15 mouse cellular contexts compared by ENCODE assay signal in genomic region chr9:43070153-43070552, GRCm38 (mm10). TPM values are rescaled to one million over a fixed set of nuclear protein-coding genes. Genes with fewer than 3 reads are reported as not detected.
DNase-seq lines count a peak whose midpoint lies in the region; ATAC-seq and TF ChIP-seq lines count a peak whose summit lies in the region.
"Had no signal": no experiment of that assay in that cellular context is flagged by ENCODE, and none has a peak within 500 bp of the region (broad histone marks: within the 10 kb centered on the region; RNA-seq: fewer than 3 reads in every experiment).

No protein-coding gene starts in this region.

- H3K9me3 ChIP-seq in CH12.LX (replicated peaks; ENCODE audit: low read length): no peaks in the 10 kb centered on the region
- H3K9me3 ChIP-seq in hindbrain, embryonic 11.5 days (ENCODE audit: control insufficient read depth, low read length): no peaks in the 10 kb centered on the region
- H3K9me3 ChIP-seq in midbrain, embryonic 13.5 days: no peaks in the 10 kb centered on the region
- H3K9me3 ChIP-seq: kidney, embryonic 15.5 days; liver, embryonic 13.5 days had no signal

- TF ChIP-seq RAD21 in CH12.LX (IDR thresholded peaks at IDR 0.05; ENCODE audit: low read depth, low read length): no peak

- H3K27me3 ChIP-seq in CH12.LX (replicated peaks): no peaks in the 10 kb centered on the region
- no peaks in the 10 kb centered on the region for H3K27me3 ChIP-seq in hindbrain, embryonic 11.5 days (ENCODE audit: control insufficient read depth, insufficient read depth, low read length)
- H3K27me3 ChIP-seq in midbrain, embryonic 13.5 days: no peaks in the 10 kb centered on the region
- H3K27me3 ChIP-seq: kidney, embryonic 15.5 days had no signal

- H3K4me2 ChIP-seq in CH12.LX (ENCODE audit: insufficient read depth, low read depth, poor library complexity, severe bottlenecking): no peak overlapping the region
- no peak overlapping the region; the same call in 1 of the 2 replicates for H3K4me2 ChIP-seq in hindbrain, embryonic 11.5 days (replicated peaks; ENCODE audit: low read depth, low read length)
- peak overlapping the region; percentile 55 for H3K4me2 ChIP-seq in midbrain, embryonic 13.5 days (replicated peaks)
- H3K4me2 ChIP-seq: kidney, embryonic 15.5 days; liver, embryonic 13.5 days had no signal

- no peak for ATAC-seq in hindbrain, embryonic 11.5 days (ENCODE audit: low FRiP score)
- peak; percentile 44; the same call in 1 of the 2 replicates for ATAC-seq in midbrain, embryonic 13.5 days
- ATAC-seq in erythroblast, adult 5-6 weeks (replicated peaks; ENCODE audit: low FRiP score, poor library complexity, severe bottlenecking): no peak
- ATAC-seq: lung, postnatal 0 days had no signal

- no peak for TF ChIP-seq EP300 in CH12.LX (IDR thresholded peaks at IDR 0.05; ENCODE audit: low read length)

- TF ChIP-seq POLR2A in CH12.LX (IDR thresholded peaks at IDR 0.05; ENCODE audit: low read depth, low read length): no peak
- no peak for TF ChIP-seq POLR2A in brain, embryonic 14.5 days (IDR thresholded peaks at IDR 0.05; ENCODE audit: borderline replicate concordance, extremely low read depth, insufficient read depth, insufficient read length, poor library complexity, severe bottlenecking)

- no peak for TF ChIP-seq CTCF in CH12.LX (conservative IDR thresholded peaks at IDR 0.05 in 1 of 2, IDR thresholded peaks at IDR 0.05 in 1 of 2; ENCODE audit: low read depth in 2 of 2, low read length in 2 of 2)
- no peak for TF ChIP-seq CTCF in brain, embryonic 14.5 days (IDR thresholded peaks at IDR 0.05; ENCODE audit: borderline replicate concordance, extremely low read depth, insufficient read depth, insufficient read length)

- in situ Hi-C loops in CH12.LX (cut with MboI; ENCODE audit: low pct_ligation_motif_present, low pct_unique_long_range_greater_than_20kb, low sequenced_read_pairs): no loop called here

- H3K9ac ChIP-seq in CH12.LX (ENCODE audit: insufficient read depth, low read depth): no peak overlapping the region
- H3K9ac ChIP-seq in hindbrain, embryonic 11.5 days (ENCODE audit: low read depth, low read length): peak overlapping the region; percentile 45; the same call in 1 of the 2 replicates
- H3K9ac ChIP-seq in midbrain, embryonic 13.5 days (replicated peaks): peak overlapping the region; percentile 74
- H3K9ac ChIP-seq: kidney, embryonic 15.5 days; liver, embryonic 13.5 days had no signal

- no peak overlapping the region for H3K27ac ChIP-seq in CH12.LX (ENCODE audit: insufficient read depth, low read depth)
- peak overlapping the region; percentile 65; the same call in 1 of the 2 replicates for H3K27ac ChIP-seq in hindbrain, embryonic 11.5 days (ENCODE audit: low read depth, low read length)
- peak overlapping the region; percentile 90 for H3K27ac ChIP-seq in midbrain, embryonic 13.5 days
- H3K27ac ChIP-seq: kidney, embryonic 15.5 days; liver, embryonic 13.5 days had no signal

- no peaks in the 10 kb centered on the region for H3K36me3 ChIP-seq in CH12.LX (replicated peaks in 1 of 2; ENCODE audit: control insufficient read depth in 1 of 2, insufficient read depth in 1 of 2, low read length in 1 of 2)
- H3K36me3 ChIP-seq in hindbrain, embryonic 11.5 days (ENCODE audit: control insufficient read depth, insufficient read depth, low read length): no peaks in the 10 kb centered on the region
- H3K36me3 ChIP-seq in midbrain, embryonic 13.5 days: no peaks in the 10 kb centered on the region
- H3K36me3 ChIP-seq: kidney, embryonic 15.5 days; liver, embryonic 13.5 days had no signal

- 59% methylated on average over 2 of the region's 2 CpGs for WGBS in hindbrain, embryonic 11.5 days
- 27% methylated on average over 2 of the region's 2 CpGs for WGBS in midbrain, embryonic 13.5 days

- H3K4me1 ChIP-seq in CH12.LX (ENCODE audit: control insufficient read depth in 1 of 2, insufficient read depth in 2 of 2): peaks cover 15 to 49% of the 10 kb centered on the region in 2 experiments
- no peaks in the 10 kb centered on the region; the same call in 1 of the 2 replicates for H3K4me1 ChIP-seq in hindbrain, embryonic 11.5 days (replicated peaks; ENCODE audit: control insufficient read depth, insufficient read depth, low read length)
- peaks cover 44% of the 10 kb centered on the region for H3K4me1 ChIP-seq in midbrain, embryonic 13.5 days (replicated peaks)

- no peak overlapping the region for H3K4me3 ChIP-seq in CH12.LX (replicated peaks in 1 of 3; ENCODE audit: low read depth in 2 of 3, low read length in 2 of 3, poor library complexity in 1 of 3)
- peak overlapping the region; percentile 20; the same call in 1 of the 2 replicates for H3K4me3 ChIP-seq in hindbrain, embryonic 11.5 days (ENCODE audit: low read depth, low read length)
- peak overlapping the region; percentile 52 for H3K4me3 ChIP-seq in midbrain, embryonic 13.5 days (replicated peaks)
- H3K4me3 ChIP-seq: kidney, embryonic 15.5 days; liver, embryonic 13.5 days had no signal

- dilution Hi-C loops in CH12.LX (cut with MboI; ENCODE audit: extremely low pct_ligation_motif_present, extremely low pct_unique_long_range_greater_than_20kb, low sequenced_read_pairs): no loop called here

- peaks cover 4% of the 10 kb centered on the region; the same call in 1 of the 2 replicates for H3K79me2 ChIP-seq in CH12.LX (replicated peaks; ENCODE audit: control insufficient read depth, extremely low read depth, insufficient read depth, poor library complexity, severe bottlenecking)

- DNase-seq in CH12.LX (ENCODE audit: extremely low read depth): no peak
- peak; percentile 60 for DNase-seq in brain, embryonic 14.5 days (ENCODE audit: low read depth)
- peak; percentile 3 for DNase-seq in hindbrain, embryonic 11.5 days (ENCODE audit: low spot score)
- no peak for DNase-seq in layer of hippocampus, postnatal 10 days (ENCODE audit: low spot score in 2 of 2)
- DNase-seq in cerebellum, postnatal 14 days: no peak
- DNase-seq: cerebellum, adult 18-20 months; layer of hippocampus, adult 9-11 months; left cerebral cortex, postnatal 4 days; liver, embryonic 13.5 days; right cerebral cortex, postnatal 25 days; thymus, adult 2 months had no signal

TF ChIP-seq in CH12.LX, 34 proteins besides CTCF, POLR2A, EP300 and RAD21:
- TF ChIP-seq CHD2 (IDR thresholded peaks at IDR 0.05; ENCODE audit: low read length) (no peak), MAFK (IDR thresholded peaks at IDR 0.05; ENCODE audit: insufficient replicate concordance, low read length) (peak; percentile 59; the same call in 1 of the 2 replicates)

RNA-seq across cellular contexts. Expression of gene Arhgef12, which starts 36.9 kb away (rescaled TPM):
- total RNA-seq in CH12.LX (2012; rRNA removed) (8.7 and 10.4 TPM in 2 replicates), CH12.LX (2014; rRNA removed) (4.7 and 4.9 TPM in 2 replicates)
- polyA plus RNA-seq in CH12.LX (2012; ENCODE audit: insufficient read length, low read depth): 7.8 and 9.4 TPM in 2 replicates
- 40.0 and 61.9 TPM in 2 replicates for polyA plus RNA-seq in brain, embryonic 14.5 days (2012; rRNA removed)
- 11.6 and 22.5 TPM in 2 replicates for polyA plus RNA-seq in hindbrain, embryonic 11.5 days (2014; fragmentation: Nextera tagmentation; extraction: Ambion mirVana)
- polyA plus RNA-seq in midbrain, embryonic 13.5 days (2015; fragmentation: Nextera tagmentation; extraction: Ambion mirVana): 20.9 and 21.2 TPM in 2 replicates
- 100 to 1,000 TPM; 146 to 151 TPM for total RNA-seq in layer of hippocampus, postnatal 10 days (2021)
- 165 and 220 TPM in 2 replicates for total RNA-seq in erythroblast, adult 5-6 weeks (2015; ENCODE audit: low replicate concordance)
- 344 and 355 TPM in 2 replicates for total RNA-seq in erythroblast, adult 5-6 weeks (2017; ENCODE audit: low replicate concordance)

RNA-seq across cellular contexts. Expression of gene Tmem136, which starts 46.2 kb away (rescaled TPM):
- total RNA-seq in CH12.LX (2012; rRNA removed): 2.3 and 3.8 TPM in 2 replicates
- total RNA-seq in CH12.LX (2014; rRNA removed): 0.17 and 0.38 TPM in 2 replicates
- 0.34 and 0.52 TPM in 2 replicates for polyA plus RNA-seq in CH12.LX (2012; ENCODE audit: insufficient read length, low read depth)
- 22.0 and 27.7 TPM in 2 replicates for polyA plus RNA-seq in brain, embryonic 14.5 days (2012; rRNA removed)
- polyA plus RNA-seq in hindbrain, embryonic 11.5 days (2014; fragmentation: Nextera tagmentation; extraction: Ambion mirVana): 16.9 and 19.2 TPM in 2 replicates
- 10.5 and 11.1 TPM in 2 replicates for polyA plus RNA-seq in midbrain, embryonic 13.5 days (2015; fragmentation: Nextera tagmentation; extraction: Ambion mirVana)
- 10 to 100 TPM; 17.0 to 19.7 TPM for total RNA-seq in layer of hippocampus, postnatal 10 days (2021)
- total RNA-seq in erythroblast, adult 5-6 weeks (2015; ENCODE audit: low replicate concordance): 0.38 and 5.6 TPM in 2 replicates
- total RNA-seq in erythroblast, adult 5-6 weeks (2017; ENCODE audit: low replicate concordance): 1.9 and 3.1 TPM in 2 replicates

Comparison
In these comparisons a context has a peak if more than half of its experiments do, and no peak if none do; other contexts are left out.
1. DNase-seq: peak in brain, embryonic 14.5 days (single experiment) and hindbrain, embryonic 11.5 days (single experiment); none in CH12.LX (single experiment), layer of hippocampus, postnatal 10 days (0 of 2) and cerebellum, postnatal 14 days (0 of 2).
2. H3K4me3 ChIP-seq: peak in hindbrain, embryonic 11.5 days (single experiment) and midbrain, embryonic 13.5 days (single experiment); none in CH12.LX (0 of 3).